Mouse (Mus musculus): ENCODE measurements at regions not wholly inside any gene's neighbourhood (a gene's known extent, or its start where the extent isn't known, plus 50 kb on each side); places are given as distances from the start of the nearest gene placed in this dataset.

DNA sequence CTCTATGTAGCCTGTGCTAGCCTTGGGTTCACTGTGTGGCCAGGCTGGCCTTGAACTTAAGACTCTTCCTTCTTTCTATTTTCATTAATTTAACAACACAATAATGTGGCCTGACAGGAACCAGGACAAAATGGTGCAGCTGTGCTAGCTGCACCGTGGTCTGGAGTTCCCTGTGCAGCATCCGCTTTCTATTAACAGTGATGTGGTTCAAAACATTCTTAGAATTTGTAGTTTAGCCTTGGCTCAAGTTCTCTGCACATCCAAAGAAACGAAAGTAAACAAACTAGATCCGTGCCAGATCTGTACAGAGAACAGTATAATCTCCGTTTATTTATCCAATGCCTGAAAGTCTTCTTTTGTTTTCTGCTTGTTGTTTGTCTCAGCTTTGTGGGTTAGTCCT, 88.5 kb downstream of the Irx1 start:
- intact Hi-C loops (cut with DNase I) = no loop called here
- DNase-seq = no peak

DNA sequence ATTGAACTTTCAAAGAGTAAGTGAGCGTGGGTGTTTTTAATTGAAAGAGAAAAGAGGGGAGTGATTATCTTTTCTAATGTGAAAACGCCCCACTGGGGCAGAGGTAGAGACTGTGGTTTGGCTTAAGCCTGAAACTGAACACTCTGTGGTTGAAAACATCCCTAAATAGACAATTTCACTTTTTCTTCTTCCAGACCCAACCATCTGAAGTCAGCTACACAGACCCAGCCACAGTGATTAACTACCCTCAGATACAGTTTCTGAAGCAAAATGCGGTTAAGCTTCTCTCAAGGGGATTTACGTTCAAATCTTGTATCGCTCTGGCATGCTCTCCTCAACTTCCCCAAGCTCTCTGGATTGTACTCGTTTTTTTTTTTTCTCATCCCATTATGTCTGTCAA, 94.8 kb downstream of the Irx1 start:
- DNase-seq = no peak
- intact Hi-C loops (cut with DNase I) = no loop called here

DNA sequence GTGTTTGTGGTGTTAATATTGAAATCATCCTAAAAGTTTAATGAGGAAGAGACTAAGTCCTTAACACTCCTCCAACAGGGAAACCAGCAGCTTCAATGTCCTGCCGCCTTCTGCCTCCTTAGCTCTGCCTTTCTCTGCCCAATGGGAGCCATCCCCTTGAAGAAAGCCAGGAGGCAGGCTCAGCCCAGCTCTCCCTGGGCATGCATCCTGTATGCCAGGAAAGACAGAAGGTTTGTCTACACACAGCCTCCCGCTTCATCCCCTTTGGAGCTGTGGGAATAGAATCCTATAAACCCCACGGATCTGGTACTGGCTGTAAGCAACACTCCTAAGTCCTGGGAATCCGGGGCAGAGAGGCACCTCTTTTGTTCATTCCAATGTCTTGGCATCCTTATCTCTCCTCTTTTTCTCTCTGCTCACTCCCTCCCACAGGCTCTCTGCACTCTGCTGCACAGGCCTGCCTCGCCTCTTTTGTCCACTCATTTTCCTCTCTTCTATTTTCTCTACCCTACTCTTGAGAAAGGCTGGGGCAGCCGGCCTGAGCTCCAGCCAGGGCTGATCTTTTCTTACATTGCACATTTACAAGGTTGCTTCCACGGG, 110.0 kb downstream of the Irx1 start:
- DNase-seq = no peak
- intact Hi-C loops (cut with DNase I) = no loop called here

DNA sequence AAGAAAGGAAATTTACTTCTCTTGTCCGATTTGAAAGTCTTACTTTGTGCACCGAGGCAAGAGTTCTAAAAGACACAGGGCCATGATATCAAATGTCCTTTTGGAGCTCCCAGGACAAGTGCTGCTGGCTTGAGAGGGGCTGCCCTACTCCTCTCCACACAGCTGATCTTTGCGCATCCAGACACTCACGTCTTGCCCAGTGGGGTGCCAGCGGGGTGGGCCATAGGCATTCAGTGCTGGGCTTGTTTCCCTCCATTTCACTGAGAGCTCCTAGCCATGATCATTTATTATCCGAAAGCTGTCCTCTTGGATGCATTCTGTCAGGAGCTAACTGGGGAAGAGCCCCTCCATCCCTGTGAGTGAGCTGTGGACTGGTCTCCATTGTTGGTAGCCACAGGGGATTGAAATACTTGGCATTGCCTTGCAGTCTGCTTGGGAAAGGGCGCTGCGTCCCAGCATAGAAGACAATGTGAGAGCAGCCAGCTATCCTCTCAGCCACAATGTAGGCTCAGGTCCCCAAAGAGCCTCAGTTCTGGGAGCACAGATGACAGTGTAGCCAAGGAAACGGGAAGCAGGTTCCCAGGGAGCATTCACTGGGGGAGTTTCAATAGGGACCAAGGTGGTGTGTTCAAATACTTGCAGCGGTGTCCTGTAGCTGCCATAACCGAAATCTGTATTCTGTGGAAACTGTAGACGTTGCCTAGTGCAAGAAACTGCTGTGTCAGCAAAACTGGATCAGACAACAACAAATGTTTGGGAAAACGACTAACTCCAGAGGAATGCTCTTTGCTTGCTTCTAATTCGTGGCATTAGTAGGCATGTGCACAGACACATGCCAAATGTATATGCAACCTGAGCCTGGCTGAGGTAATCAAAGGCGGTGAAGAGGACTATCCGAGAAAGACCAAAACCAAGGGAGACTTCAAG, 159.2 kb downstream of the Irx1 start:
- intact Hi-C loops (cut with DNase I) = no loop called here
- no peak for DNase-seq

DNA sequence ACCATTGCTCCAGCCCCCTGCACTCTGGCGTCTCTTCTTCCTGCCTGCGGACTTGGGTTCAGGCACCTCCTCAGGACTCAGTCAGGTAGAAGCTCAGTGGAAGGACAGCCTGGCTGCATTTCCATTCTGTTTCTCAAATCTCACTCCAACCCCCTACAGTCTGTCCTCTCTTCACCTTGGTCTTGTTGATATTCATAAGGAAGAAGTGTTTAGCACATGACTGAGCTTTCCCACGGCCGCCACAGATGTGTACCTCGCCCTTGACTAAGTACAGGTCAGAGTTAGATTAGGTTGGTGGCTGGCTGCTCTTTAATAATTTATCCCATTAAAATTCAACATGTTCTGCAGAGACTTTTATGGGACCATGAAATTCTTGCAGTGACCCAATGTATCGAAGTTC, 165.2 kb downstream of the Irx1 start:
- no peak for DNase-seq
- intact Hi-C loops (cut with DNase I) = no loop called here

- peak; percentile 60 to 71 for DNase-seq
- intact Hi-C loops (cut with DNase I) = no loop called here
These were observed 178.8 kb downstream of the Irx1 start for GRCm38 (mm10) chr13:71784740-71785139.

- intact Hi-C loops (cut with DNase I) = no loop called here
- DNase-seq = no peak
These were observed 216.2 kb downstream of the Irx1 start for GRCm38 (mm10) chr13:71747003-71747965.

DNA sequence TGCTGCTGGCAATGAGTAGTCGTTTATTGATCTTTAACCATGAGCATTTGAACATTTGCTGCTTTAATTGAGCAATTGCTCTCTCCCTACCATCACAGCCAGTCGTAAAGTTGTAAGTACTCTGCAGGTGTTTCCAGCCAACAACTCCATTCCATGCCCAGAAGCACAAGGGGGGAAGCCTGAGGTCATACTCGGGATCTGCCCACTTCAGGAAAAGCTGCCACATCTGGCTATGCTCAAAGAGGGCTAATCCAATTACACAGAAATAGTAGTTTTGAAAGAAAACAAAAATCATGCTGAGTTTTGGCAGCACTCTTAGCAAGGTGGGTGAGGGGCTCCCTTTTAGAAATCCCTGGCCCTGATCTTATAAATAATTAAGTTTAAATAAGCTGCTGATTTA, 217.0 kb downstream of the Irx1 start:
- intact Hi-C loops (cut with DNase I) = no loop called here
- DNase-seq = no peak

- DNase-seq = no peak
- intact Hi-C loops (cut with DNase I) = no loop called here
These were observed 226.6 kb downstream of the Irx1 start for GRCm38 (mm10) chr13:71736821-71737345.

- intact Hi-C loops (cut with DNase I) = no loop called here
- DNase-seq = no peak
These were observed 229.3 kb downstream of the Irx1 start for GRCm38 (mm10) chr13:71734261-71734660.

- intact Hi-C loops (cut with DNase I) = no loop called here
- DNase-seq = no peak
These were observed 230.2 kb downstream of the Irx1 start for GRCm38 (mm10) chr13:71733360-71733759.

DNA sequence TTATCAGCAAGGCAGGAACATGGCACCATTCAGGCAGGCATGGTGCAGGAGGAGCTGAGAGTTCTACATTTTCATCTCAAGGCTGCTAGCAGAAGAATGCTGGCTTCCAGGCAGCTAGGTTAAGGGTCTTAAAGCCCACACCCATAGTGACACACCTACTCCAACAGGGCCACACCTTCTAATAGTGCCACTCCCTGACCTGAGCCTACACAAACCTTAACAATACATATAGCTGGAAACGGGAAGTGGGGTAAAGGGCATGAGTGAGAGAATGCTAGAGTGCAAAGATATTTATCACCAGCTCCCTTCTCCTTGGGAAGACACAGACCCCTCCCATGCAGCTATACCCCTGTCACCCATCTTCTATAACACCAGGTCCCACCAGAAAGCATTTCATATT, 230.6 kb downstream of the Irx1 start:
- DNase-seq = no peak
- intact Hi-C loops (cut with DNase I) = no loop called here

DNA sequence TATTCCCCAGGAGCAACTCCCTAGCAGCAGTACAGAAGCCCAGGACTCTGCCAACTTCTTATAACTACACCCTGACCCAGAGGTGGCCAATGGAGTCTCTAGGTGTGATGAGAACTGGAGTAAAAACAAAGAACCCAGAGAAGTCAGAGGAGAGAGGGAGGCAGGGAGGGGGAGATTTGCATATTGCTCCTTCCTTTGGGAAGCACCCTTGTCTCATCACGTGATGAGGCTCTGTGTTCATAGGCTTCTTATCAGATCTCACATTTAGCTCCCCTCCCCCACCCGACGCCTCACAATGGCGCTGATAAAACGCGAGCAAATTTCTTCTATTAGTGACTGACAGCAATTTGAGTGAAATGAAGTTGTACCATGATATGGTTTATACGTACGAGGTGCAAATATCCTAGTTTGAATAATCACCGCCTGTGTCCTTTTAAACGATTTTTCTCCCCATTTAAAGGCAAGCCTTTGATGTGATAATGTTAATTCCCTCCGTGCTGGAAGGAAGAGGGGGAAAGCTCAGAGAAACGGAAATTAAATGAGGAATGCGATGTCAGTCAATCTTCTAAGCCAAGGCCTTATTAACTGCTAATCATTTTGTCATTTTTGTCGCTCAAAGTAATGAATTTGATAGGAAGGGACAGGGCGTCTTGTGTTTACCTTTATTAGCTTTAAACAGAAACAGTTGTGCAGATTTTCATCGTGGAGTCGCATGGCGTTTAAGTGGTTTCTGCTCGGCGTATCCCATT, 273.3 kb downstream of the Irx1 start:
- intact Hi-C loops (cut with DNase I) = loop anchor here (10.0 kb wide), 1 partner anchor 155 kb away; no protein-coding TSS in a partner anchor
- DNase-seq = no peak

DNA sequence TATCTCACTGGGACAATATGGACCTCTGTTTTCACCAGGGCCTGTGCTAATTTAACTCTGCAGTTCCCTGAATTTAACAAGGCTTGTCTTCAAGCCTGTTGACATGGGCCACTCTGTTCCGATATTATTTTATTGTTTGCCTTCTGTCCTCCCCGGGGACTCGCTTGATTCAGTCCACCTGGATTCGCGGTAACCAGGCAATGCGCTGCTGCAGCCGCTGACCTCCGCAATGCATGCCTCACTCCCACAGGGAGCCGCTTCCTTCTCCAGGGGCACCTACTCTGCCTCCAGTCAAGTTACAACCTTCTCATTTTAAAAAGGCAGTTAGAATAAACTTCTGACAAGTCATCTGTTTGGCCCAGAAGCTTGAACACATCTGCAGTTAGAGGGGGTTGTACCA, 274.3 kb downstream of the Irx1 start:
- DNase-seq = no peak
- intact Hi-C loops (cut with DNase I) = no loop called here

GRCm38 (mm10) chr13:71676081-71676624, 287.4 kb downstream of the Irx1 start:
- no peak for DNase-seq
- intact Hi-C loops (cut with DNase I) = no loop called here

GRCm38 (mm10) chr13:71669956-71670739, 293.4 kb downstream of the Irx1 start:
- intact Hi-C loops (cut with DNase I) = no loop called here
- DNase-seq = peak; percentile 27 to 38

DNA sequence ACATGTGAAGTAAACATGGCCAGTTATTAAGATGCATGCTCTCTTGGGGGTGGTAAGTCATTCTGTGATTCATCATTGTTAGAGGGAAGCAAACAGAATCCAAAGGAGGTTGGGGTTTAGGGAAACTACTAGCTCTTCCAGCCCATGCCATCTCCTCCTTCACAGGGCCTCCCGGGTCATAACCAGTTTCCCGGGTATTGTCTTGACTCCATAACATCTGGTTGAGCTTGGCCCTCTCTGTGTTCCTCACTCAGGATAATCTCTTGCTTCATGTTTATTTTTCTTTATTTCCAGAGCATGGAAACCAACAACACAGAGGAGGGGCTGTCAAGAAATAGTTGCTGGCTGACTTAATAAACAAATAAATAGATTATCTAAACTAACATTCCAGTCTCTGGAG, 295.3 kb downstream of the Irx1 start:
- intact Hi-C loops (cut with DNase I) = no loop called here

GRCm38 (mm10) chr13:71665221-71665916, 298.2 kb downstream of the Irx1 start:
- intact Hi-C loops (cut with DNase I) = no loop called here
- no peak for DNase-seq

More for the DNA sequence above, 295.3 kb downstream of the Irx1 start:
- DNase-seq = no peak

All from heart, postnatal 10 days (tissue).